Comparison of ENCODE assay signal across 17 mouse cellular contexts in the genomic region with DNA sequence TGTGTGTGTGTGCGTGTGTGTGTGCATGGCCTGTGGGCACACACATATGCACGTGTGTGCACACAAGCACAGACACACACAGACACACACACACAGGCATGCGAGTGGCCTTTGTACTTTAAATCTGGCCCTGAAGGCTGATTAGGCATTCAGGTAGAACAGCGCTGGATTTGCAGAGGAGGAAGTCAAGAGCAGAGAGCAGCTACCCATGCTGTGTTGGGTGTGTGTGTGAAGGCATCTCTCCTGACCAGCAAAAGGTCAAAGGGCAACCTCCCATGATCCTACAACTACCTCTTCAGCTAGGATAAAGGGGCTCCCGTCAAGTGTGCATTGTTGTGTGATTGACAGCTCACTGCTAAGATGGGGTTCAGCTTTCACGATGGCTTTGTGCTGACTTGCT.
DNase-seq lines count a peak whose midpoint lies in the region; ATAC-seq and TF ChIP-seq lines count a peak whose summit lies in the region.
"Had no signal": no experiment of that assay in that cellular context is flagged by ENCODE, and none has a peak within 500 bp of the region (broad histone marks: within the 10 kb centered on the region; RNA-seq: fewer than 3 reads in every experiment).

No protein-coding gene starts in this region.

- peaks cover 54% of the 10 kb centered on the region for H3K4me1 ChIP-seq in kidney, postnatal 0 days (replicated peaks; ENCODE audit: insufficient read depth, low read length)
- H3K4me1 ChIP-seq in intestine, embryonic 16.5 days (ENCODE audit: control insufficient read depth, insufficient read depth, low read length), result peaks cover 24% of the 10 kb centered on the region

- no peak for DNase-seq in kidney, postnatal 0 days (ENCODE audit: low spot score)
- DNase-seq in kidney, postnatal 25 days, result no peak
- peak; percentile 56 for DNase-seq in R1 (ENCODE audit: low read depth, low spot score)
- peak; percentile 64 for DNase-seq in embryo, embryonic 10.5 days (ENCODE audit: low spot score)
- DNase-seq in right cerebral cortex, postnatal 14 days, result no peak
- DNase-seq in cerebellum, adult 8-10 months, result no peak
- DNase-seq: adrenal gland, adult 2 months; cerebellum, adult 9-10 months; gastrocnemius, postnatal 36 days; thymus, postnatal 25 days had no signal

- peak overlapping the region; percentile 86 for H3K27ac ChIP-seq in kidney, postnatal 0 days
- H3K27ac ChIP-seq in intestine, embryonic 16.5 days (ENCODE audit: low read length), result no peak overlapping the region
- H3K27ac ChIP-seq: hindbrain, embryonic 12.5 days; limb, embryonic 12.5 days had no signal

- no peaks in the 10 kb centered on the region for H3K36me3 ChIP-seq in kidney, postnatal 0 days (ENCODE audit: insufficient read depth, low read length)
- H3K36me3 ChIP-seq in intestine, embryonic 16.5 days (ENCODE audit: control insufficient read depth, insufficient read depth, low read length), result no peaks in the 10 kb centered on the region
- H3K36me3 ChIP-seq: hindbrain, embryonic 12.5 days had no signal

- peak; percentile 10; the same call in 1 of the 2 replicates for ATAC-seq in kidney, postnatal 0 days (replicated peaks; ENCODE audit: low FRiP score, low read depth)
- peak; percentile 81 for ATAC-seq in intestine, embryonic 16.5 days
- ATAC-seq in granulocyte monocyte progenitor cell, adult 5-6 weeks (replicated peaks; ENCODE audit: poor library complexity, severe bottlenecking), result no peak
- ATAC-seq: forebrain, embryonic 14.5 days; inflammation-experienced regulatory T-cells, adult 6 months; lung, postnatal 0 days had no signal

- no peak overlapping the region for H3K4me2 ChIP-seq in kidney, postnatal 0 days (ENCODE audit: low read length)
- no peak overlapping the region; the same call in 1 of the 2 replicates for H3K4me2 ChIP-seq in intestine, embryonic 16.5 days (ENCODE audit: low read depth, low read length)
- H3K4me2 ChIP-seq: hindbrain, embryonic 12.5 days; limb, embryonic 12.5 days had no signal

- no peaks in the 10 kb centered on the region for H3K27me3 ChIP-seq in kidney, postnatal 0 days (ENCODE audit: insufficient read depth, low read length)
- no peaks in the 10 kb centered on the region for H3K27me3 ChIP-seq in intestine, embryonic 16.5 days (replicated peaks; ENCODE audit: control insufficient read depth, insufficient read depth, low read length)
- H3K27me3 ChIP-seq: limb, embryonic 12.5 days had no signal

- H3K9me3 ChIP-seq in kidney, postnatal 0 days (replicated peaks; ENCODE audit: low read length), result no peaks in the 10 kb centered on the region
- H3K9me3 ChIP-seq in intestine, embryonic 16.5 days (ENCODE audit: control insufficient read depth, low read length), result no peaks in the 10 kb centered on the region
- H3K9me3 ChIP-seq: hindbrain, embryonic 12.5 days; limb, embryonic 12.5 days had no signal

- no peak for TF ChIP-seq CTCF in kidney, postnatal 0 days (IDR thresholded peaks at IDR 0.05; ENCODE audit: low read depth)

- H3K4me3 ChIP-seq in kidney, postnatal 0 days (replicated peaks; ENCODE audit: low read depth, low read length), result no peak overlapping the region
- no peak overlapping the region for H3K4me3 ChIP-seq in intestine, embryonic 16.5 days (ENCODE audit: low read length)
- H3K4me3 ChIP-seq: hindbrain, embryonic 12.5 days; limb, embryonic 12.5 days had no signal

- no peak overlapping the region for H3K9ac ChIP-seq in kidney, postnatal 0 days (ENCODE audit: low read depth, low read length)
- no peak overlapping the region for H3K9ac ChIP-seq in intestine, embryonic 16.5 days (ENCODE audit: low read depth, low read length)
- H3K9ac ChIP-seq: hindbrain, embryonic 12.5 days; limb, embryonic 12.5 days had no signal

- 58% methylated on average over 6 of the region's 6 CpGs for WGBS in kidney, postnatal 0 days
- WGBS in intestine, embryonic 16.5 days, result 60% methylated on average over 6 of the region's 6 CpGs

Comparison
In these comparisons a context has a peak if more than half of its experiments do, and no peak if none do; other contexts are left out.
1. DNase-seq: peak in R1 (single experiment) and embryo, embryonic 10.5 days (single experiment); none in kidney, postnatal 0 days (single experiment), kidney, postnatal 25 days (0 of 2), right cerebral cortex, postnatal 14 days (single experiment) and cerebellum, adult 8-10 months (single experiment).